Mouse (Mus musculus): ENCODE data around the gene Ralgps2.

GRCm38 (mm10) chr1:156910948-156911347, 28.5 kb downstream of the Ralgps2 start:
- no peak for TF ChIP-seq CTCF (IDR thresholded peaks at IDR 0.05; ENCODE audit: low read depth)
- TF ChIP-seq EP300 (IDR thresholded peaks at IDR 0.05; ENCODE audit: low read depth), result no peak
